Mouse (Mus musculus) heart, adult 11 months (tissue): ENCODE data around the gene Abi3.

ENCODE experiments used
- DNase-seq: peaks from one replicate; pipeline ENCODE4 v3.0.0; 2022

Gene Abi3

DNA sequence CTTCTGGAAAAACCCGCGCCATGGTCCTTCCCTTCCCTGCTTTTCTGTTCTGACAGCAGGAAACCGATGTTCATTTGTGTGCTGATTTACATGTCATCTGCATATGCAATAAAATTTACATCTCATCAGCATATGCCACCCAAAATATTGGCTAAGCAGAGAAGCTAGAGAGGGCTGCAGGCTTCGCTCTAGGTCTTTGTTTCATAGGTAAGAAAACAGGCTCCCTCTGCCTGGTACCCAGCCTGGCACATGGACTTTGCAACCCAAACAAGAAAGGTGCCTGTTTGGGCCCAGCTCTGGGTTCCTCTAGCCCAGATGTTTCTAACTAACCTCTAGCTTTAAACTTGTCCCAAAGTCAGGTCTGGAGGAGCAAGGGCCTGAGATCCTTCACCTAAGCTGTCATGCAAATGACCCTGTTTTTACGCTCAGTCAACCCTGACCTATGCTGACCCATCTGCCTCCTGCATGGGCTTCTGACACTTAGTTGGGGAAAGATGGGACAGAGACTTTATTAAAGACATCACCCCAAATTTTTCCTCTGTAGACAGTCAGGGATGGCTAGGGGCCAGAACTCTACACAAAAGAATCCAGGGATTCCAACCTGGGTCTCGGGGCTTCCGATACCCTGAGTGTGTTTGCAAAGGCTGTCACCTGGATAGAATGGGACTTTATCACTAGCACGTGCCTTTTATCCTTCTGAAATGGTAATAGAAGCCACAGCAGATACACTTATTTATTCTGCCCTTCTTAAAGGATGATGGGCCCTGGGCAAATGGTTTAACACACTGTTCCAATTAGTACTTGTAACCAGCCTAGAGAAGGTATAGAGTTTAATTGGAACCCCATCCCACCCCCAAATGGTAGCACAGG lies 3.0 kb downstream of the Abi3 start:
- peak; percentile 86 for DNase-seq

DNA sequence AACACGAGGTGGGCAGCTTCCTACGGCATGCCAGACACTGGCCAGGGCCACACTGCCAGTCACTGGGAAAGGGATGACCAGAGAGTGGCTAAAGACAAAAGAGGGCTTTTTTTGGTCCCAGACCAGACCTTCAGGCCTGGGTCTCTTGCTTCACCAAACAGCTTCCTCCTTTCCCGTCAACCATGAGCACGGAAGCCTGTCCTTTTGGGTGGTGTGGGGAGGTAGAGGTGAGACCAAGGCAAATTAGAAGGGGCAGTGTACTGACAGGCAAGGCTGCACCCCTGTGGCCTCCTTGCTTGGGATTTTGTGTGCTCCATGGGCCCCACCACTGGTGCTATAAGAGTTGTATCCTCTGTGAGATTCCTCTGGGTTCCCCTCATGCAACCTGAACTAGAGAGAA lies 3.7 kb downstream of the Abi3 start:
- DNase-seq = peak; percentile 86

DNA sequence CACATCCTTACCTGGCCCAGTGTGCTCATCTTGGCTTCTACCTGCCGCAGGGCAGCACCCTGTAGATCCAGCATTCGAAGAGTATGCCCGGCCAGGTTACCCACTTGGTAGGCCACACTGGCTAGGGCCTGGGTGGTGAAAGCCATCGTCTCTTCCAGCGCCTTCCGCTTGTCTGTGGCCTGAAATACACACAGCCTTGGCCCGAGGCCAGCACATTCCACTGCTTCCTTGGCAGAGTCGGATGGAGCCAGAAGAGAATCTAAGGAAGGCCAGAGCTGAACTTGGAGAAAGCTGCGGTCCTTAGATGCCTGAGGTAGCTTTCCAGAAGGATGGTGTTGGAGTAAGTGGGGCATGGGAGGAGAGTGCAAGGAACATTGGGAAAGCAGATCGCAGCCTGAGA lies 5.2 kb downstream of the Abi3 start, which contains the start of gene Gngt2:
TSS of gene Gngt2 (plus strand) at position 158 of the 400 bp plus-strand sequence.
- peak; percentile 99 for DNase-seq

GRCm38 (mm10) chr11:95836433-95836832 lies 5.8 kb downstream of the Abi3 start:
- peak; percentile 97 for DNase-seq

- peak; percentile 86 for DNase-seq
Measured at GRCm38 (mm10) chr11:95835832-95836231, 6.4 kb downstream of the Abi3 start.

GRCm38 (mm10) chr11:95834742-95835710 lies 7.2 kb downstream of the Abi3 start:
- peak; percentile 96 for DNase-seq

DNA sequence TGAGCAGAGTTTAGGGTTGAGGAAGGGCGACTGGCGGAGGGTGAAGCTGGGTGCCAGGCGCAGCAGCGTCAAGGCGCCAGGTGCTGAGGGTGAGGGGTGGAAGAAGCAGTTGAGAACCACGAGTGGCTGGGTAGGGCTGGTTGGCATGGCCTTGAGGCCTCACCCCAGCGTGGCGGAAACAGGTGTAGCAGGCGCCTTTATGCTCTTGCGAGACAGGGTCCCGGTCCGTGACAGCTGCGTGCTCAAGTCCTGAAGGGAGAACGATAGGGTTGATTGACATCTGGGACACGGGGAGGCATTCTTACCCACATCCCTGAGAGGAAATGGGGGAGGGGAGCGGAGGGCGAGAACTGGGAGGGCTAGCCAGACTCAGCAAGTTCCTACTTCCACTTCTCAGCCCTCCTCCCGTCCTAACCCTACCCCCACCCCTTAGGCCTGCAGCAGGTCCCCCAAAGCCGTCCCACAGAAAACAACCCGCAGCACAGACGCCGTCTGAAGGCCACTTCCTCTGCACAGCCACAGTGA lies 8.1 kb downstream of the Abi3 start:
- peak; percentile 97 for DNase-seq

GRCm38 (mm10) chr11:95833631-95834142 lies 8.6 kb downstream of the Abi3 start:
- DNase-seq = peak; percentile 89

DNA sequence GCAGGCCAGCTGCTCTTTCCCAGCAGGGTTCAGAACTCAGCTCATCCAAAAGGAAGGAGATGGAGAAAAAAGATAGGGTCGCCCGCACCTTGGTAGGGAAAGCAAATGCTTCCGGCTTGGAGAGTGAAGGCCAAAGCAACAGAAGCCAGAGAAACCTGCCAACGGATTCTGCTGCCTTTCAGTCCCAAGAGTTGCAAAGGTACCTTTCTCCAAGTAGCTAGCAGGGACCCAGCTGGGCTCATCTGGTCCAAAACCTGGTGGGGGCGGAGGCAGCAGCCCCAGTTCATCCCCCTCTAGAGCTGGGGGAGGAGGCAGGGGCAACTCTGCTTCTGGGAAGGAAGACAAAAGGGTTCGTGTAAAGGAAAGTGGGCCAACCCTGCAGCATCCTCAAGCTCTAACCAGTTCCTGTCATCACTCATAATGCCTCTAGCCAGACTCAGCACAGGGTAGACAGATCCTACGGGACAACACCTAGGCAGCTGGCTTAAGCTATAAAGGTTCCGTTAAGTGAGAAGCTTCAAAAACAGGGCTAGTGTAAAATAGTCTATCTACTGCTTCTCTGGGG lies 9.2 kb downstream of the Abi3 start:
- peak; percentile 86 for DNase-seq

- peak; percentile 91 for DNase-seq
Measured at GRCm38 (mm10) chr11:95832129-95833005, 9.9 kb downstream of the Abi3 start.

GRCm38 (mm10) chr11:95831641-95832040 lies 10.6 kb downstream of the Abi3 start:
- DNase-seq = no peak

- no peak for DNase-seq
Measured at GRCm38 (mm10) chr11:95831276-95831619, 11.0 kb downstream of the Abi3 start.

GRCm38 (mm10) chr11:95830411-95831275 lies 11.6 kb downstream of the Abi3 start:
- peak; percentile 93 for DNase-seq

GRCm38 (mm10) chr11:95829526-95830050 lies 12.7 kb downstream of the Abi3 start:
- peak; percentile 92 for DNase-seq

DNA sequence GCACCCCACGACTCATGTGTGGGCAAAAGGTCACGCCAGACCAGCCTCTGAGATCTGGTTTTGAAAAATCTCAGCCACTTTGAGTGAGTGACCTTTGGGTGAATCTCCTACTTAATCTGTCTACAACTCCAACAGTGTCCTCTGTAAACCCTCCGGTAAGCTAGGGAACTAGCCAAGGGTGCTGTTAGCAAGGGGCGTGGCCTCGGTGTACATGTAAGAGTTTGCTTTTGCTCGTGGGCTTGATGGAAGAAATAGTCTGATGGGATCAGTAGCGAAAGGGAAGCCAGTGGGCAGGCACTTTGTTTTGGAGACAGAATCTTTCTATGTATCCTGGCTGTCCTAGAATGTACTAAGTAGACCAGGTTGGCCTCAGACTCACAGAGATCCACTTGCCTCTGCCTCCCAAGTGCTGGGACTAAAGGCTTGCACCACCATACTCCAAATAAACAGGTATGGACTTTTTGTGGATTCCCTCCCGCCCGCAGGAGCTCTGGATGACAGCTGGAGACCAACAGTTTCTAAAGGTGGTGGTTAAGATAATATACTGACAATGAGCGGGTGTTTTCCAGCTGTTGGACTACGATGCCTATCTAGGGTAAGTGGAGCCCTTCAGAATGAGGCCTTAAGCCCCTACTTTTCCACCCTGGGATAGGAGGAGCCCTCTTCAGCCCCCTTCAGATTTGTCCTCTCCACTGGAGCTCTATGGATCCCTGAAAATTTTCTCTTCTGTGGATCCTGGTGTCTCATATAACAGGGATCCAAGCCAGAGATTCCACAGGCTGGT lies 13.9 kb downstream of the Abi3 start:
- peak; percentile 82 for DNase-seq

- peak; percentile 94 for DNase-seq
Measured at GRCm38 (mm10) chr11:95827464-95828085, 14.7 kb downstream of the Abi3 start.

GRCm38 (mm10) chr11:95827168-95827447 lies 15.2 kb downstream of the Abi3 start:
- DNase-seq = peak; percentile 82

- DNase-seq = peak; percentile 89
Measured at GRCm38 (mm10) chr11:95826317-95827167, 15.7 kb downstream of the Abi3 start.
